Mouse (Mus musculus): ENCODE results near the gene Ints13. TPM values are rescaled to one million over a fixed set of nuclear protein-coding genes. Genes with fewer than 3 reads are reported as not detected.

Gene Ints13
- polyA plus RNA-seq, 1 experiment = 18.4 TPM

GRCm38 (mm10) chr6:146514531-146514948 is 63.1 kb downstream of the Ints13 start:
- no peak overlapping the region for H3K4me2 ChIP-seq (ENCODE audit: low read depth)
- H3K27me3 ChIP-seq (ENCODE audit: control insufficient read depth, insufficient read depth, insufficient read length) = no peaks in the 10 kb centered on the region
- no peak overlapping the region for H3K4me3 ChIP-seq
- no peak for TF ChIP-seq USF1 (IDR thresholded peaks at IDR 0.05; ENCODE audit: low read depth)
- no peak for TF ChIP-seq CEBPB (IDR thresholded peaks at IDR 0.05; ENCODE audit: insufficient read depth, poor library complexity, severe bottlenecking)
- H3K79me2 ChIP-seq (ENCODE audit: control insufficient read depth, insufficient read depth) = no peaks in the 10 kb centered on the region
- H3K36me3 ChIP-seq (ENCODE audit: control insufficient read depth, insufficient read depth) = no peaks in the 10 kb centered on the region
- H3ac ChIP-seq (ENCODE audit: control insufficient read depth, insufficient read length) = no peak overlapping the region

GRCm38 (mm10) chr6:146513899-146514298 is 63.7 kb downstream of the Ints13 start:
- no peak overlapping the region for H3ac ChIP-seq (ENCODE audit: control insufficient read depth, insufficient read length)
- no peak overlapping the region for H3K4me3 ChIP-seq
- no peaks in the 10 kb centered on the region for H3K36me3 ChIP-seq (ENCODE audit: control insufficient read depth, insufficient read depth)
- TF ChIP-seq MAX (IDR thresholded peaks at IDR 0.05; ENCODE audit: low read depth) = no peak
- no peak for TF ChIP-seq MYOG (IDR thresholded peaks at IDR 0.05; ENCODE audit: control insufficient read depth in 1 of 3, insufficient read depth in 1 of 3, insufficient read length in 2 of 3, low read depth in 2 of 3)
- no peak for TF ChIP-seq USF1 (IDR thresholded peaks at IDR 0.05; ENCODE audit: low read depth)
- no peak for TF ChIP-seq POLR2A (IDR thresholded peaks at IDR 0.05; ENCODE audit: insufficient read length, low read depth)
- TF ChIP-seq TCF3 (IDR thresholded peaks at IDR 0.05; ENCODE audit: insufficient read length, low read depth) = no peak
- TF ChIP-seq E2F4 (IDR thresholded peaks at IDR 0.05; ENCODE audit: insufficient read depth) = no peak
- no peaks in the 10 kb centered on the region for H3K79me2 ChIP-seq (ENCODE audit: control insufficient read depth, insufficient read depth)
- H3K27me3 ChIP-seq (ENCODE audit: control insufficient read depth, insufficient read depth, insufficient read length) = no peaks in the 10 kb centered on the region
- no peak overlapping the region for H3K4me2 ChIP-seq (ENCODE audit: low read depth)

GRCm38 (mm10) chr6:146513384-146513783 is 64.3 kb downstream of the Ints13 start:
- no peak overlapping the region for H3K4me3 ChIP-seq
- no peak overlapping the region for H3ac ChIP-seq (ENCODE audit: control insufficient read depth, insufficient read length)
- no peak overlapping the region for H3K4me2 ChIP-seq (ENCODE audit: low read depth)
- H3K36me3 ChIP-seq (ENCODE audit: control insufficient read depth, insufficient read depth) = no peaks in the 10 kb centered on the region
- TF ChIP-seq TCF3 (IDR thresholded peaks at IDR 0.05; ENCODE audit: insufficient read length, low read depth) = no peak
- TF ChIP-seq SRF (IDR thresholded peaks at IDR 0.05; ENCODE audit: control insufficient read depth, insufficient read length, low read depth) = no peak
- TF ChIP-seq E2F4 (IDR thresholded peaks at IDR 0.05; ENCODE audit: insufficient read depth) = no peak
- no peak for TF ChIP-seq TCF12 (IDR thresholded peaks at IDR 0.05; ENCODE audit: insufficient read depth, poor library complexity, severe bottlenecking)
- TF ChIP-seq POLR2AphosphoS2 (IDR thresholded peaks at IDR 0.05; ENCODE audit: insufficient read length, low read depth) = no peak
- TF ChIP-seq USF1 (IDR thresholded peaks at IDR 0.05; ENCODE audit: low read depth) = no peak
- no peak for TF ChIP-seq REST (IDR thresholded peaks at IDR 0.05; ENCODE audit: insufficient read depth, insufficient read length)
- TF ChIP-seq CEBPB (IDR thresholded peaks at IDR 0.05; ENCODE audit: insufficient read depth, poor library complexity, severe bottlenecking) = no peak
- TF ChIP-seq POLR2A (IDR thresholded peaks at IDR 0.05; ENCODE audit: insufficient read length, low read depth) = no peak
- TF ChIP-seq MYOG (IDR thresholded peaks at IDR 0.05; ENCODE audit: control insufficient read depth in 1 of 3, insufficient read depth in 1 of 3, insufficient read length in 2 of 3, low read depth in 2 of 3) = no peak
- TF ChIP-seq MYOD1 (IDR thresholded peaks at IDR 0.05; ENCODE audit: control insufficient read depth in 1 of 3, insufficient read length in 2 of 3, low read depth in 2 of 3) = no peak
- H3K27me3 ChIP-seq (ENCODE audit: control insufficient read depth, insufficient read depth, insufficient read length) = no peaks in the 10 kb centered on the region
- no peaks in the 10 kb centered on the region for H3K79me2 ChIP-seq (ENCODE audit: control insufficient read depth, insufficient read depth)

GRCm38 (mm10) chr6:146511511-146511910 is 66.1 kb downstream of the Ints13 start:
- TF ChIP-seq MAX (IDR thresholded peaks at IDR 0.05; ENCODE audit: low read depth) = no peak
- no peak for TF ChIP-seq SRF (IDR thresholded peaks at IDR 0.05; ENCODE audit: control insufficient read depth, insufficient read length, low read depth)
- no peak for TF ChIP-seq REST (IDR thresholded peaks at IDR 0.05; ENCODE audit: insufficient read depth, insufficient read length)
- TF ChIP-seq TCF3 (IDR thresholded peaks at IDR 0.05; ENCODE audit: insufficient read length, low read depth) = no peak
- no peak for TF ChIP-seq E2F4 (IDR thresholded peaks at IDR 0.05; ENCODE audit: insufficient read depth)
- TF ChIP-seq TCF12 (IDR thresholded peaks at IDR 0.05; ENCODE audit: insufficient read depth, poor library complexity, severe bottlenecking) = no peak
- no peak for TF ChIP-seq POLR2AphosphoS2 (IDR thresholded peaks at IDR 0.05; ENCODE audit: insufficient read length, low read depth)
- no peak for TF ChIP-seq USF1 (IDR thresholded peaks at IDR 0.05; ENCODE audit: low read depth)
- TF ChIP-seq CEBPB (IDR thresholded peaks at IDR 0.05; ENCODE audit: insufficient read depth, poor library complexity, severe bottlenecking) = no peak
- no peak for TF ChIP-seq MYOD1 (IDR thresholded peaks at IDR 0.05; ENCODE audit: control insufficient read depth in 1 of 3, insufficient read length in 2 of 3, low read depth in 2 of 3)
- TF ChIP-seq MYOG (IDR thresholded peaks at IDR 0.05; ENCODE audit: control insufficient read depth in 1 of 3, insufficient read depth in 1 of 3, insufficient read length in 2 of 3, low read depth in 2 of 3) = no peak
- TF ChIP-seq POLR2A (IDR thresholded peaks at IDR 0.05; ENCODE audit: insufficient read length, low read depth) = no peak
- no peak overlapping the region for H3K4me3 ChIP-seq
- H3K27me3 ChIP-seq (ENCODE audit: control insufficient read depth, insufficient read depth, insufficient read length) = no peaks in the 10 kb centered on the region
- H3K79me2 ChIP-seq (ENCODE audit: control insufficient read depth, insufficient read depth) = no peaks in the 10 kb centered on the region
- H3K4me2 ChIP-seq (ENCODE audit: low read depth) = no peak overlapping the region
- no peaks in the 10 kb centered on the region for H3K36me3 ChIP-seq (ENCODE audit: control insufficient read depth, insufficient read depth)
- no peak overlapping the region for H3ac ChIP-seq (ENCODE audit: control insufficient read depth, insufficient read length)

- no peaks in the 10 kb centered on the region for H3K27me3 ChIP-seq (ENCODE audit: control insufficient read depth, insufficient read depth, insufficient read length)
- no peak overlapping the region for H3ac ChIP-seq (ENCODE audit: control insufficient read depth, insufficient read length)
- TF ChIP-seq USF1 (IDR thresholded peaks at IDR 0.05; ENCODE audit: low read depth) (no peak), CEBPB (IDR thresholded peaks at IDR 0.05; ENCODE audit: insufficient read depth, poor library complexity, severe bottlenecking) (no peak), TCF12 (IDR thresholded peaks at IDR 0.05; ENCODE audit: insufficient read depth, poor library complexity, severe bottlenecking) (no peak), REST (IDR thresholded peaks at IDR 0.05; ENCODE audit: insufficient read depth, insufficient read length) (no peak), MYOD1 (IDR thresholded peaks at IDR 0.05; ENCODE audit: control insufficient read depth in 1 of 3, insufficient read length in 2 of 3, low read depth in 2 of 3) (no peak), MAX (IDR thresholded peaks at IDR 0.05; ENCODE audit: low read depth) (no peak), MYOG (IDR thresholded peaks at IDR 0.05; ENCODE audit: control insufficient read depth in 1 of 3, insufficient read depth in 1 of 3, insufficient read length in 2 of 3, low read depth in 2 of 3) (no peak), E2F4 (IDR thresholded peaks at IDR 0.05; ENCODE audit: insufficient read depth) (no peak), TCF3 (IDR thresholded peaks at IDR 0.05; ENCODE audit: insufficient read length, low read depth) (no peak), POLR2A (IDR thresholded peaks at IDR 0.05; ENCODE audit: insufficient read length, low read depth) (no peak), POLR2AphosphoS2 (IDR thresholded peaks at IDR 0.05; ENCODE audit: insufficient read length, low read depth) (no peak), SRF (IDR thresholded peaks at IDR 0.05; ENCODE audit: control insufficient read depth, insufficient read length, low read depth) (no peak)
- H3K4me3 ChIP-seq = no peak overlapping the region
- no peaks in the 10 kb centered on the region for H3K36me3 ChIP-seq (ENCODE audit: control insufficient read depth, insufficient read depth)
- no peaks in the 10 kb centered on the region for H3K79me2 ChIP-seq (ENCODE audit: control insufficient read depth, insufficient read depth)
- H3K4me2 ChIP-seq (ENCODE audit: low read depth) = no peak overlapping the region
These were observed 67.7 kb downstream of the Ints13 start for GRCm38 (mm10) chr6:146509891-146510290.
